Mouse (Mus musculus) liver, postnatal 0 days (tissue): ENCODE measurements at regions not wholly inside any gene's neighbourhood (a gene's known extent, or its start where the extent isn't known, plus 50 kb on each side); places are given as distances from the start of the nearest gene placed in this dataset.
"Not testable (repeated sequence)": the region's sequence is repeated elsewhere in the genome, so short reads cannot be mapped to it uniquely, and the experiment has no call there.

ENCODE experiments used
- ATAC-seq: fragments of 200-750 bp; cut with Nextera tagmentation; 2 replicates; pipeline ENCODE4 v1.8.0; 2017; ENCODE audit warnings: mild to moderate bottlenecking, moderate library complexity
- DNase-seq: peaks from one replicate; pipeline ENCODE4 v3.0.0-alpha.2; 2016
- H3K27ac ChIP-seq: fragments of 300-500 bp; sonication (generic); 2 replicates; pipeline ENCODE4 v1.5.1; 2014; ENCODE audit warnings: antibody characterized with exemption, moderate library complexity, mild to moderate bottlenecking, low read depth
- H3K27me3 ChIP-seq: fragments of 300-500 bp; sonication (generic); 2 replicates; pipeline ENCODE4 v1.6.1; 2014; ENCODE audit warnings: low read length, control low read depth, mixed read lengths; ENCODE audit not compliant: insufficient read depth
- H3K36me3 ChIP-seq: fragments of 300-500 bp; sonication (generic); replicated peaks from 2 replicates; pipeline ENCODE4 v1.6.1; 2014; ENCODE audit warnings: mild to moderate bottlenecking, control low read depth, low read length, moderate library complexity, mixed read lengths; ENCODE audit not compliant: insufficient read depth
- H3K4me1 ChIP-seq: fragments of 300-500 bp; sonication (generic); 2 replicates; pipeline ENCODE4 v1.6.1; 2014; ENCODE audit warnings: antibody characterized with exemption, mild to moderate bottlenecking, control low read depth; ENCODE audit not compliant: insufficient read depth
- H3K4me2 ChIP-seq: fragments of 300-500 bp; sonication (generic); 2 replicates; pipeline ENCODE4 v1.6.1; 2014; ENCODE audit warnings: low read depth, mild to moderate bottlenecking, low read length, moderate library complexity, mixed read lengths
- H3K4me3 ChIP-seq: fragments of 300-500 bp; sonication (generic); 2 replicates; pipeline ENCODE4 v1.5.1; 2014; ENCODE audit warnings: low read depth, low read length
- H3K9ac ChIP-seq: fragments of 300-500 bp; sonication (generic); replicated peaks from 2 replicates; pipeline ENCODE4 v1.6.1; 2014; ENCODE audit warnings: mild to moderate bottlenecking, moderate library complexity
- H3K9me3 ChIP-seq: fragments of 300-500 bp; sonication (generic); 2 replicates; pipeline ENCODE4 v1.6.1; 2016; ENCODE audit warnings: mild to moderate bottlenecking, control low read depth, low read length, mixed read lengths
- CTCF ChIP-seq: sonication (generic); IDR thresholded peaks from 2 replicates; pipeline ENCODE4 v1.5.1; 2016; ENCODE audit warnings: antibody characterized with exemption, low read depth
- EP300 ChIP-seq: IDR thresholded peaks from 2 replicates; pipeline ENCODE4 v1.6.1; 2016; ENCODE audit warnings: antibody characterized with exemption, low read depth, mild to moderate bottlenecking
- WGBS: fragments of 180-500 bp; shearing (Covaris S2); extraction: QIAGEN DNeasy Blood & Tissue Kit; methylation state at CpG from one replicate; pipeline ENCODE4 v1.1.7; 2014; ENCODE audit not compliant: insufficient replicate concordance; 5-methylcytosine and 5-hydroxymethylcytosine counted together

- H3K4me1 ChIP-seq: no peaks in the 10 kb centered on the region
- H3K27ac ChIP-seq: no peak overlapping the region
- ATAC-seq (no peak), DNase-seq (no peak)
- TF ChIP-seq CTCF (no peak), EP300 (no peak)
- no peak overlapping the region for H3K9ac ChIP-seq
- 34% methylated on average over 2 of the region's 2 CpGs for WGBS
- no peaks in the 10 kb centered on the region for H3K9me3 ChIP-seq
- no peaks in the 10 kb centered on the region for H3K27me3 ChIP-seq
- no peak overlapping the region for H3K4me3 ChIP-seq
- H3K36me3 ChIP-seq: no peaks in the 10 kb centered on the region
- no peak overlapping the region for H3K4me2 ChIP-seq
These were observed 454.7 kb upstream of the Slc5a7 start for GRCm38 (mm10) chr17:54753396-54753994.

- Histone ChIP-seq H3K9ac (no peak overlapping the region), H3K27ac (no peak overlapping the region), H3K36me3 (no peaks in the 10 kb centered on the region), H3K4me2 (no peak overlapping the region), H3K4me3 (no peak overlapping the region), H3K9me3 (no peaks in the 10 kb centered on the region), H3K4me1 (no peaks in the 10 kb centered on the region), H3K27me3 (no peaks in the 10 kb centered on the region)
- TF ChIP-seq EP300 (no peak), CTCF (no peak)
- no peak for DNase-seq
- ATAC-seq: no peak
These were observed 454.1 kb upstream of the Slc5a7 start for GRCm38 (mm10) chr17:54752917-54753316.

- DNase-seq (no peak), ATAC-seq (no peak)
- TF ChIP-seq CTCF: no peak
- TF ChIP-seq EP300: no peak
- Histone ChIP-seq H3K27ac (no peak overlapping the region), H3K9me3 (no peaks in the 10 kb centered on the region; the same call in 1 of the 2 replicates), H3K36me3 (no peaks in the 10 kb centered on the region), H3K27me3 (no peaks in the 10 kb centered on the region), H3K9ac (no peak overlapping the region), H3K4me3 (no peak overlapping the region), H3K4me2 (no peak overlapping the region), H3K4me1 (no peaks in the 10 kb centered on the region)
- WGBS: 54% methylated on average over 3 of the region's 3 CpGs
These were observed 437.0 kb upstream of the Slc5a7 start for GRCm38 (mm10) chr17:54735836-54736235.

- H3K36me3 ChIP-seq: no peaks in the 10 kb centered on the region
- H3K27me3 ChIP-seq: no peaks in the 10 kb centered on the region
- no peak overlapping the region for H3K27ac ChIP-seq
- H3K9me3 ChIP-seq: no peaks in the 10 kb centered on the region
- H3K9ac ChIP-seq: no peak overlapping the region
- no peaks in the 10 kb centered on the region for H3K4me1 ChIP-seq
- no peak for TF ChIP-seq CTCF
- TF ChIP-seq EP300: no peak
- H3K4me3 ChIP-seq: no peak overlapping the region
- H3K4me2 ChIP-seq: no peak overlapping the region
- DNase-seq (no peak), ATAC-seq (no peak)
These were observed 428.8 kb upstream of the Slc5a7 start for GRCm38 (mm10) chr17:54727660-54728059.

- Histone ChIP-seq H3K27me3 (no peaks in the 10 kb centered on the region), H3K9ac (no peak overlapping the region), H3K4me1 (no peaks in the 10 kb centered on the region), H3K27ac (no peak overlapping the region), H3K4me3 (no peak overlapping the region), H3K36me3 (no peaks in the 10 kb centered on the region), H3K4me2 (no peak overlapping the region), H3K9me3 (no peaks in the 10 kb centered on the region)
- WGBS: 73% methylated on average over 2 of the region's 2 CpGs
- ATAC-seq: no peak
- no peak for TF ChIP-seq EP300
- TF ChIP-seq CTCF: no peak
- DNase-seq: no peak
These were observed 427.9 kb upstream of the Slc5a7 start for GRCm38 (mm10) chr17:54726693-54727092.

GRCm38 (mm10) chr17:54713026-54713425 is 414.2 kb upstream of the Slc5a7 start:
- no peak overlapping the region for H3K4me3 ChIP-seq
- H3K27ac ChIP-seq: no peak overlapping the region
- H3K9ac ChIP-seq: no peak overlapping the region
- no peaks in the 10 kb centered on the region for H3K27me3 ChIP-seq
- no peaks in the 10 kb centered on the region for H3K4me1 ChIP-seq
- 51% methylated on average over 1 of the region's 1 CpGs for WGBS
- no peaks in the 10 kb centered on the region for H3K9me3 ChIP-seq
- H3K4me2 ChIP-seq: no peak overlapping the region
- ATAC-seq: no peak
- no peak for DNase-seq
- no peaks in the 10 kb centered on the region for H3K36me3 ChIP-seq
- TF ChIP-seq EP300 (no peak), CTCF (no peak)

- H3K27ac ChIP-seq, H3K9me3 ChIP-seq, H3K4me2 ChIP-seq, H3K9ac ChIP-seq, H3K27me3 ChIP-seq, H3K4me1 ChIP-seq, H3K4me3 ChIP-seq, H3K36me3 ChIP-seq, ATAC-seq, DNase-seq: not testable (repeated sequence)
These were observed 409.0 kb upstream of the Slc5a7 start for GRCm38 (mm10) chr17:54707811-54708210.
